Mouse (Mus musculus) stomach, postnatal 0 days (tissue): ENCODE measurements at regions not wholly inside any gene's neighbourhood (a gene's known extent, or its start where the extent isn't known, plus 50 kb on each side); places are given as distances from the start of the nearest gene placed in this dataset.

Experiments used
- CTCF ChIP-seq: IDR thresholded peaks from 2 replicates; pipeline ENCODE4 v1.5.1; 2016; ENCODE audit warnings: antibody characterized with exemption, low read depth, mild to moderate bottlenecking, moderate library complexity
- EP300 ChIP-seq: optimal IDR thresholded peaks from 2 replicates; pipeline ENCODE3; 2016; ENCODE audit warnings: antibody characterized with exemption

DNA sequence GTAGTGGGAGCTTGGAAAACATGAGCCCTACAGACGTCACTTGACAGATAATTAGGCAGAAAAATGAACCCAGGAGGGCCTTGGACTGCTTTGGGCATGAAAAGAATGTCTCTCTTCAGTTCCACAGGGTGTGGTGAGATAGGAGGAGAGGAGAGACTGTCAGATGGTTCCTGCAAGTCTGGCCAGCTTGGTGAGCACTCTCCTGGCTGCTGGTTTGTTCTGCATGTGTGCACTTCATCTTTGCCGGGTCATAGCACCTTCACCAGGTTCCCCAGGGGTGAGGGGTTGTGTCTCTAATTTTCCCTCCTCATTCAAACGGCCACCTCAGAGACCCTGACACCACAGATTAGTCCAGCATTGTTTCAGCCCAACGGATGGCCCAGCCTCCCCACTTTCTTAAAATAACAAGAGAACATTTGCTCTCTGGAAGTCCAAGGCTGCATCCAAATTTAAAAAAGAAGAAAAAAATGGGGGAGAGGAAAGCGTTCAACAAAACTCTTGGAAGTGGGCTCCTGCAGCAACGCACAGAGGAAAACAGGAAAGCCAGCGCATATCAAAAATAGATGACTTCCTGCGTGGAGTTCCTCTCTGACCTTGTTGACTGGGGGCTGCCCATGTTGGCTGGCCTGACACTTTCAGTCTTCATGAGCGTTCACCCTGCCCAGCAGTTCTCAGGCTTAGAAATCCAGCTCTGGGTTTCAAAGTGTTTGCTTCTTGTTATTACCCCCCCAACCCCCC, 101.2 kb downstream of the Kdr start:
- TF ChIP-seq CTCF, result no peak
- TF ChIP-seq EP300, result no peak
